Comparison of ENCODE assay signal across 11 mouse cellular contexts in genomic region chr2:79309454-79310118, GRCm38 (mm10). TPM values are rescaled to one million over a fixed set of nuclear protein-coding genes. Genes with fewer than 3 reads are reported as not detected.
DNase-seq lines count a peak whose midpoint lies in the region; ATAC-seq and TF ChIP-seq lines count a peak whose summit lies in the region.
"Had no signal": no experiment of that assay in that cellular context is flagged by ENCODE, and none has a peak within 500 bp of the region (broad histone marks: within the 10 kb centered on the region; RNA-seq: fewer than 3 reads in every experiment).

No protein-coding gene starts in this region.

- H3K9ac ChIP-seq in hindbrain, embryonic 13.5 days, result no peak overlapping the region
- no peak overlapping the region for H3K9ac ChIP-seq in hindbrain, embryonic 11.5 days (ENCODE audit: low read depth, low read length)
- H3K9ac ChIP-seq: liver, postnatal 0 days; midbrain, embryonic 12.5 days had no signal

- H3K4me1 ChIP-seq in hindbrain, embryonic 13.5 days (replicated peaks), result no peaks in the 10 kb centered on the region
- H3K4me1 ChIP-seq in hindbrain, embryonic 11.5 days (replicated peaks; ENCODE audit: control insufficient read depth, insufficient read depth, low read length), result no peaks in the 10 kb centered on the region
- H3K4me1 ChIP-seq: midbrain, embryonic 12.5 days had no signal

- no peak for DNase-seq in hindbrain, embryonic 11.5 days (ENCODE audit: low spot score)
- peak; percentile 56 for DNase-seq in right cerebral cortex, adult 18-20 months
- DNase-seq in right cerebral cortex, postnatal 4 days, result no peak
- peak; percentile 24 to 42 for DNase-seq in left cerebral cortex, adult 2 months (ENCODE audit: extremely low spot score in 1 of 2, low spot score in 2 of 2)
- no peak for DNase-seq in adrenal gland, adult 2 months
- DNase-seq in urinary bladder, adult 18-20 months (ENCODE audit: low spot score in 2 of 2), result no peak
- DNase-seq: kidney, postnatal 36 days; liver, postnatal 0 days had no signal

- TF ChIP-seq CTCF in left cerebral cortex, adult 2 months (IDR thresholded peaks at IDR 0.05), result no peak

- no peaks in the 10 kb centered on the region for H3K9me3 ChIP-seq in hindbrain, embryonic 13.5 days
- H3K9me3 ChIP-seq in hindbrain, embryonic 11.5 days (ENCODE audit: control insufficient read depth, low read length), result no peaks in the 10 kb centered on the region
- H3K9me3 ChIP-seq: midbrain, embryonic 12.5 days had no signal

- no peaks in the 10 kb centered on the region for H3K36me3 ChIP-seq in hindbrain, embryonic 13.5 days
- H3K36me3 ChIP-seq in hindbrain, embryonic 11.5 days (ENCODE audit: control insufficient read depth, insufficient read depth, low read length), result no peaks in the 10 kb centered on the region
- H3K36me3 ChIP-seq: midbrain, embryonic 12.5 days had no signal

- WGBS in hindbrain, embryonic 13.5 days, result 86% methylated on average over 13 of the region's 13 CpGs
- 92% methylated on average over 13 of the region's 13 CpGs for WGBS in hindbrain, embryonic 11.5 days

- no peak overlapping the region for H3K4me2 ChIP-seq in hindbrain, embryonic 13.5 days
- H3K4me2 ChIP-seq in hindbrain, embryonic 11.5 days (replicated peaks; ENCODE audit: low read depth, low read length), result no peak overlapping the region
- H3K4me2 ChIP-seq: midbrain, embryonic 12.5 days had no signal

- H3K4me3 ChIP-seq in hindbrain, embryonic 13.5 days, result no peak overlapping the region
- no peak overlapping the region for H3K4me3 ChIP-seq in hindbrain, embryonic 11.5 days (ENCODE audit: low read depth, low read length)
- no peak overlapping the region for H3K4me3 ChIP-seq in left cerebral cortex, adult 2 months
- H3K4me3 ChIP-seq: midbrain, embryonic 12.5 days had no signal

- ATAC-seq in hindbrain, embryonic 13.5 days (ENCODE audit: low FRiP score), result no peak
- ATAC-seq in hindbrain, embryonic 11.5 days (ENCODE audit: low FRiP score), result no peak
- no peak for ATAC-seq in CD4-positive, CD25-positive, alpha-beta regulatory T cell, adult 4 months
- ATAC-seq: liver, postnatal 0 days had no signal

- H3K27ac ChIP-seq in hindbrain, embryonic 13.5 days, result peak overlapping the region; percentile 14; the same call in 1 of the 2 replicates
- no peak overlapping the region for H3K27ac ChIP-seq in hindbrain, embryonic 11.5 days (ENCODE audit: low read depth, low read length)
- H3K27ac ChIP-seq in left cerebral cortex, adult 2 months, result no peak overlapping the region
- H3K27ac ChIP-seq: midbrain, embryonic 12.5 days had no signal

- H3K27me3 ChIP-seq in hindbrain, embryonic 13.5 days, result no peaks in the 10 kb centered on the region
- H3K27me3 ChIP-seq in hindbrain, embryonic 11.5 days (ENCODE audit: control insufficient read depth, insufficient read depth, low read length), result no peaks in the 10 kb centered on the region
- H3K27me3 ChIP-seq: midbrain, embryonic 12.5 days had no signal

- intact Hi-C loops in left cerebral cortex, adult 2 months (cut with DNase I), result loop anchor here (5.0 kb wide), 1 partner anchor 143 kb away; no protein-coding TSS in a partner anchor

RNA-seq across cellular contexts. Expression of gene Itga4, which starts 54.4 kb away (rescaled TPM):
- polyA plus RNA-seq in hindbrain, embryonic 13.5 days (2015; fragmentation: Nextera tagmentation; extraction: Ambion mirVana), result 3.8 and 4.0 TPM in 2 replicates
- 8.3 and 9.0 TPM in 2 replicates for polyA plus RNA-seq in hindbrain, embryonic 11.5 days (2014; fragmentation: Nextera tagmentation; extraction: Ambion mirVana)
- total RNA-seq in left cerebral cortex, adult 2 months (2021), result 10 to 100 TPM; 10.6 to 11.2 TPM
- polyA plus RNA-seq in CD4-positive, CD25-positive, alpha-beta regulatory T cell, adult 4 months (2017; shearing (Covaris generic)), result 100 to 1,000 TPM; 162 to 224 TPM
- total RNA-seq in adrenal gland, adult 2 months (2021), result 1 to 10 TPM; 1.6 to 1.8 TPM
- 0.28 and 0.43 TPM in 2 replicates for polyA plus RNA-seq in adrenal gland, adult 2 months (2012; rRNA removed)

Comparison
In these comparisons a context has a peak if more than half of its experiments do, and no peak if none do; other contexts are left out.
1. DNase-seq: peak in right cerebral cortex, adult 18-20 months (single experiment) and left cerebral cortex, adult 2 months (2 of 2); none in hindbrain, embryonic 11.5 days (single experiment), right cerebral cortex, postnatal 4 days (single experiment), adrenal gland, adult 2 months (single experiment) and urinary bladder, adult 18-20 months (0 of 2).
2. RNA of gene Itga4, which starts 54.4 kb away (polyA plus RNA-seq): 162 to 224 TPM in CD4-positive, CD25-positive, alpha-beta regulatory T cell, adult 4 months; 8.3 to 9.0 TPM in hindbrain, embryonic 11.5 days, 3.8 to 4.0 TPM in hindbrain, embryonic 13.5 days and 0.28 to 0.43 TPM in adrenal gland, adult 2 months; every median in the first group is over 10 times any median in the second.